Mouse (Mus musculus) C2C12 (cell line): ENCODE results near the gene Ehd1.

ENCODE experiments used
- CTCF ChIP-seq: IDR thresholded peaks from one replicate; pipeline ENCODE4 v1.5.1; 2011; ENCODE audit not compliant: control insufficient read depth, insufficient read depth, insufficient read length
- MYOD1 ChIP-seq: IDR thresholded peaks from one replicate; pipeline ENCODE4 v1.6.1; 2011; ENCODE audit warnings: low read depth; ENCODE audit not compliant: control insufficient read depth, insufficient read length
- MYOG ChIP-seq: IDR thresholded peaks from one replicate; pipeline ENCODE4 v1.6.1; 2011; ENCODE audit not compliant: control insufficient read depth, insufficient read length; ENCODE audit errors: extremely low read depth
- USF1 ChIP-seq: IDR thresholded peaks from one replicate; pipeline ENCODE4 v1.6.1; 2011; ENCODE audit warnings: low read depth, mild to moderate bottlenecking, control low read depth, moderate library complexity

DNA sequence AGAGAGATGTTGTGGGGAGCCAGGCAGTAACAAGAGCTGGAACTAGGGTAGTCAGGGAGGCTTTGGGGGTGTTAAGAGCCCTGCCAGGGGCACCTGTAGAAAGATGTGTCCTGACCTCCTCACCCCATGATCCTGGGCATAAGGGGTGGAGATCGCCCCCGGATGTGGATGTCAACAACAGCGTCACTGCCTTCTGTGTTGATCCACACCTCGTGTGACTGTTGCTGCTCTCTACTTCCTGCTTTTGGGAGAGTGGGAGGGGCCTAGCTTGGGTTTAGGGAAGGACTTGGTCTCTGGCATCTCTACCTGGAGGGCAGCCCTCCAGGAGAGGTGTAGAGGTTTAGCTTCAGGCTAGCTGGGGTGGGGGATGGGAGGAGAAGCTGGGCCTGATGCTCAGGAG, 34.2 kb upstream of the Ehd1 start:
- TF ChIP-seq CTCF (no peak), USF1 (no peak), MYOG (no peak), MYOD1 (no peak)
